Mouse (Mus musculus): Measurements from ENCODE around the gene Olfr1131.
"Not testable (repeated sequence)": the region's sequence is repeated elsewhere in the genome, so short reads cannot be mapped to it uniquely, and the experiment has no call there.

The Olfr1131 gene

DNA sequence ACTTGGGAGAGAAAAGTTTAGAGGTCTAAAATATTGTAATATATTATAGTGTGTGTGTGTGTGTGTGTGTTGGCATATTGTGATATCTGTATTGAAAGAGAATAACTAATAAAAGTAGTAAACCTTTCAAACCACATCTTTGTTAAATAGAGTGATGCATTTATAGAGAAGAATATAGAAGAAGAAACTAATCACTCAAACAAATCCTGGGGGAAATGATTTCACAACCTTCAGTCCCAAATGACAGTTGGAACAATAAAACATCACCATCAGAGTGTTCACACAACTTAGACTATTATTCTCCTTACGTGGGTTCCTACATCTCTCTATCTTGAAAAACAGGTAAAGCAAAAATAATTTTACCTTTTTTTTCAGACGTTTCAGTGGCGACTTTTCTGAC lies at the start of gene Olfr1131:
Olfr1131 (plus strand) TSS at position 301 of the 400 bp plus-strand sequence.
- no peak for DNase-seq (ENCODE audit: low spot score)

- not testable (repeated sequence) for DNase-seq (ENCODE audit: low spot score)
Observed at GRCm38 (mm10) chr2:87605912-87606311, 21.0 kb upstream of the Olfr1131 start, which contains the start of gene Olfr1130. Gene Olfr1130 (plus strand): TSS chr2:87606212.

GRCm38 (mm10) chr2:87637435-87637834 lies 10.5 kb downstream of the Olfr1131 start, which contains the start of gene Olfr1132:
Gene Olfr1132 (minus strand): TSS chr2:87637535.
- DNase-seq (ENCODE audit: low spot score): no peak

DNA sequence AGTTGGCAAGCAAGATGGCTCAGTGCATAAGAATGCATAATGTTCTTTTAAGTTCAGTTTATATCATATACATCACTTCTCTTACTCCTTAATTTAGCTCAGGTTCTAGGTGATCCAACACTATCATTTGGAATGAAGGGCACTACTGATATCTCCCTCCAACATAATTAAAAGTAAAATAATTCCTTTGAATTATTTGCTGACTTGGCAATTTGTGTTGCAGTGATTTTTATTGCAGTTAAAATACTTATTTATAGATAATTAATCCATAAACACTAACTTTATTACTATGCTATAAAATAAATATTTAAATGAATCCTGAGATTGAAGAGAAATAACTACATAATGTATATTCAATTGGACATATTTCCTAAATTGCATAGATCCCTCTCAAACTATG lies 15.5 kb downstream of the Olfr1131 start:
- DNase-seq (ENCODE audit: low spot score): no peak

DNA sequence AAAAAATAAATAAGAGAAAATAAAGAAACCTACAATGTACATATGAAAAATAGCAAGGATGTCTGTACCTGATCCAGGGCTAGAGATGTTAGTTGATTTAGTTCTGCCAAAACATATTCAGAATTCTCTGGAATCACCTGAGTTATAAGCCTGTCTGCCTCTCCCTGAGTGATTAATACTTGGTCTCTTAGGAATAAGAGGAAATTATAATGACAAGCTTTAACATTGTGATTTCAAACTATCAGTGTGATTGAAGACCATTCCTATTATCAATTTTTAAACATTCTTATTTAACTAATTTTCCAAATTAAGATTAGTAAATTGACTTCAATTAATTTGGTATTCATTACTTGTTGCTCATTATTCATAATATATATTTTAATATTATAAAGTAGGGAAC lies 20.4 kb downstream of the Olfr1131 start, which contains the start of gene Olfr1133:
Olfr1133 (minus strand) TSS at position 101 of the 400 bp plus-strand sequence.
- DNase-seq (ENCODE audit: low spot score): no peak

DNA sequence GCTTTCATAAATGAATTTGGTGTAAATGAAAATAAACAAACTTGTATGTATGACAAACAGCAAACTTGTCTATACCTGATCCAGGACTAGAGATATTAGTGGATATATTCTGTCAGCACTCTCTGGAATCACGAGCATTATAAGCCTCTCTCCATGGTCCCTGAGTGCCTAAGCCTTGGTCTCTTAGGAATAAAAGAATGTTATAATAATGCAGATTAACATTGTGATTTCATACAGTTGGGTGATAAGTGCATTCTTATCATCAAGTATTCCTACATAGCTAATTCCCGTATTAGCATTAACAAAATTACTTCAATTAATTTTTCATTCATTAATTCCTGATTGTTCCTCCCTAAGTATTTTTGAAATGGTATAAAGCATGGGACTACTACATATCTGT lies 31.5 kb downstream of the Olfr1131 start, which contains the start of gene Olfr1134:
Olfr1134 (minus strand) TSS at position 101 of the 400 bp plus-strand sequence.
- no peak for DNase-seq (ENCODE audit: low spot score)

GRCm38 (mm10) chr2:87673564-87673963 lies 46.7 kb downstream of the Olfr1131 start, which contains the start of gene Olfr1135:
Gene Olfr1135 (minus strand): TSS chr2:87673664.
- DNase-seq (ENCODE audit: low spot score): no peak

All from yolk sac, embryonic 10.5 days (tissue).